Mouse (Mus musculus) kidney, embryonic 14.5 days (tissue): ENCODE data around the gene Etfdh. TPM values are rescaled to one million over a fixed set of nuclear protein-coding genes. Genes with fewer than 3 reads are reported as not detected.

ENCODE experiments used
- ATAC-seq: fragments of 200-750 bp; cut with Nextera tagmentation; 2 replicates; pipeline ENCODE4 v1.8.0; 2017; ENCODE audit warnings: moderate number of reproducible peaks, mild to moderate bottlenecking, moderate TSS enrichment, moderate library complexity; ENCODE audit not compliant: low FRiP score, low TSS enrichment
- H3K27ac ChIP-seq: fragments of 300-500 bp; sonication (generic); 2 replicates; pipeline ENCODE4 v1.5.1; 2014; ENCODE audit warnings: low read depth, mild to moderate bottlenecking, low read length, moderate library complexity, mixed read lengths
- H3K27me3 ChIP-seq: fragments of 300-500 bp; sonication (generic); 2 replicates; pipeline ENCODE4 v1.6.1; 2014; ENCODE audit warnings: mild to moderate bottlenecking, low read length; ENCODE audit not compliant: control insufficient read depth, insufficient read depth
- H3K36me3 ChIP-seq: fragments of 300-500 bp; sonication (generic); 2 replicates; pipeline ENCODE4 v1.6.1; 2014; ENCODE audit warnings: low read length, mixed read lengths; ENCODE audit not compliant: control insufficient read depth, insufficient read depth
- H3K4me1 ChIP-seq: fragments of 300-500 bp; sonication (generic); 2 replicates; pipeline ENCODE4 v1.6.1; 2014; ENCODE audit warnings: low read length, mixed read lengths; ENCODE audit not compliant: control insufficient read depth, insufficient read depth
- H3K4me2 ChIP-seq: fragments of 300-500 bp; sonication (generic); replicated peaks from 2 replicates; pipeline ENCODE4 v1.6.1; 2014; ENCODE audit warnings: low read depth, mild to moderate bottlenecking, low read length
- H3K4me3 ChIP-seq: fragments of 300-500 bp; sonication (generic); 2 replicates; pipeline ENCODE4 v1.5.1; 2014; ENCODE audit warnings: mild to moderate bottlenecking, low read length
- H3K9ac ChIP-seq: fragments of 300-500 bp; sonication (generic); 2 replicates; pipeline ENCODE4 v1.6.1; 2014; ENCODE audit warnings: low read depth, mild to moderate bottlenecking, low read length, moderate library complexity
- H3K9me3 ChIP-seq: fragments of 300-500 bp; sonication (generic); 2 replicates; pipeline ENCODE4 v1.6.1; 2016; ENCODE audit warnings: low read length; ENCODE audit not compliant: control insufficient read depth
- WGBS: fragments of 180-500 bp; shearing (Covaris S2); extraction: QIAGEN DNeasy Blood & Tissue Kit; methylation state at CpG from one replicate; pipeline ENCODE4 v1.1.7; 2014; 5-methylcytosine and 5-hydroxymethylcytosine counted together
- polyA plus RNA-seq: library from polyadenylated mRNA; unstranded; fragments of >200 nt; fragmentation: Nextera tagmentation; extraction: Ambion mirVana; gene quantifications from 2 replicates; pipeline ENCODE4 v1.2.1, GENCODE M21; 2014

The Etfdh gene
- polyA plus RNA-seq = 47.0 and 60.9 TPM in 2 replicates

GRCm38 (mm10) chr3:79629416-79629730 lies at the start of gene Etfdh:
Etfdh (minus strand) TSS chr3:79629500.
- peak within 1 kb of the TSS; percentile 83 for H3K4me3 ChIP-seq
- ATAC-seq = peak; percentile 53
- no peaks in the 10 kb centered on the region for H3K9me3 ChIP-seq
- no peaks in the 10 kb centered on the region for H3K27me3 ChIP-seq
- H3K9ac ChIP-seq = peak within 1 kb of the TSS; percentile 80
- peak within 1 kb of the TSS; percentile 86 for H3K27ac ChIP-seq
- peak within 1 kb of the TSS; percentile 82 for H3K4me2 ChIP-seq
- H3K4me1 ChIP-seq = no peaks in the 10 kb centered on the region
- 2% methylated on average over 11 of the region's 11 CpGs for WGBS
- H3K36me3 ChIP-seq = peaks cover 22% of the 10 kb centered on the region

- Histone ChIP-seq H3K4me3 (no peak overlapping the region), H3K4me2 (no peak overlapping the region), H3K27ac (no peak overlapping the region), H3K4me1 (no peaks in the 10 kb centered on the region), H3K9ac (no peak overlapping the region), H3K27me3 (no peaks in the 10 kb centered on the region), H3K9me3 (no peaks in the 10 kb centered on the region), H3K36me3 (no peaks in the 10 kb centered on the region)
- 88% methylated on average over 3 of the region's 3 CpGs for WGBS
- no peak for ATAC-seq
These were observed 47.1 kb upstream of the Etfdh start for GRCm38 (mm10) chr3:79676411-79676810.

DNA sequence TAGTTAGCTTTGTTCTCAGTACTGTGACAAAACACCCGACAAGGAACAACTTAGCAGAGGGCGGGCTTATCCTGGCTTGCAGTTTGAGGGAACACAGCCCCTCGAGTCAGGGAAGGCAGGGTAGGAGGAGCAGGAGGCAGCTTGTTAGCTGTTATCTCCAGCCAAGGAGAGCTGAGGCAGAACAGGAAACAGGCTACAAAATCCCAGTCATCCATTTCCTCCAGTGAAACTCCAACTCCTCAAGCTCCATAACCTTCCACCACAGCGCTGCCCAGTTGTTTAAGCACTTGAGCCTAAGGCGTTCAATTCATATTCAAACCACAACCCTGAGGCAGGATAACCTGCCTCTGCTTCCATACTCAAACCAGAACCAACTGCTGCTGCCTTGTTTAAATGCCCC lies 45.3 kb upstream of the Etfdh start:
- no peaks in the 10 kb centered on the region for H3K27me3 ChIP-seq
- WGBS = 88% methylated on average over 5 of the region's 5 CpGs
- no peaks in the 10 kb centered on the region for H3K4me1 ChIP-seq
- no peak overlapping the region for H3K4me2 ChIP-seq
- ATAC-seq = no peak
- no peaks in the 10 kb centered on the region for H3K9me3 ChIP-seq
- no peaks in the 10 kb centered on the region for H3K36me3 ChIP-seq
- H3K4me3 ChIP-seq = no peak overlapping the region
- no peak overlapping the region for H3K9ac ChIP-seq
- no peak overlapping the region for H3K27ac ChIP-seq

- Histone ChIP-seq H3K9ac (no peak overlapping the region), H3K4me2 (no peak overlapping the region), H3K27ac (no peak overlapping the region), H3K4me1 (no peaks in the 10 kb centered on the region), H3K4me3 (no peak overlapping the region), H3K9me3 (no peaks in the 10 kb centered on the region), H3K27me3 (no peaks in the 10 kb centered on the region), H3K36me3 (no peaks in the 10 kb centered on the region)
- no peak for ATAC-seq
- 21% methylated on average over 4 of the region's 4 CpGs for WGBS
These were observed 43.8 kb upstream of the Etfdh start for GRCm38 (mm10) chr3:79673082-79673481.

DNA sequence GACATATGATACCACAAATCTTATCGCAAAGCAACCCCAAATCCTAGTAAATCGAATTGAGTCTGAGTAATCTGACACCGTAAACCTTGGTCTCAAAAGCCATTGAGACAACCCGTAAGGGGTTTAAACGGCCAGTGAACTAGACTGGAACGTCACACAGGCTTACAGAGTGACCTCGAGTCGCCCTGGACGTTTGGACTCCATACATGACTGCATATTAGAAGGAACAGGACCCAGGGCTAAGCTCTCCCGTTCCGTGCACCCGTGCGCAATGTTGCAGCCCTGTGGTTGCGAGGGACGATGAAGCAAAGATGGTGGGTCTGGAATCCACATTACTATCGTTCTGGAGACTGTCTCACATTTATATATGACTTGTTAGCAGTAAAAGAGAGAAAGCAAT lies 42.9 kb upstream of the Etfdh start:
- no peaks in the 10 kb centered on the region for H3K36me3 ChIP-seq
- H3K9ac ChIP-seq = no peak overlapping the region
- no peaks in the 10 kb centered on the region for H3K9me3 ChIP-seq
- no peak for ATAC-seq
- no peak overlapping the region for H3K4me2 ChIP-seq
- 48% methylated on average over 16 of the region's 16 CpGs for WGBS
- H3K27me3 ChIP-seq = no peaks in the 10 kb centered on the region
- no peak overlapping the region for H3K4me3 ChIP-seq
- H3K27ac ChIP-seq = no peak overlapping the region
- no peaks in the 10 kb centered on the region for H3K4me1 ChIP-seq

GRCm38 (mm10) chr3:79670556-79670955 lies 41.3 kb upstream of the Etfdh start:
- WGBS = 78% methylated on average over 7 of the region's 7 CpGs
- Histone ChIP-seq H3K4me2 (no peak overlapping the region), H3K36me3 (no peaks in the 10 kb centered on the region), H3K27ac (no peak overlapping the region), H3K4me1 (no peaks in the 10 kb centered on the region), H3K4me3 (no peak overlapping the region), H3K9me3 (no peaks in the 10 kb centered on the region), H3K27me3 (no peaks in the 10 kb centered on the region), H3K9ac (no peak overlapping the region)
- ATAC-seq = no peak

DNA sequence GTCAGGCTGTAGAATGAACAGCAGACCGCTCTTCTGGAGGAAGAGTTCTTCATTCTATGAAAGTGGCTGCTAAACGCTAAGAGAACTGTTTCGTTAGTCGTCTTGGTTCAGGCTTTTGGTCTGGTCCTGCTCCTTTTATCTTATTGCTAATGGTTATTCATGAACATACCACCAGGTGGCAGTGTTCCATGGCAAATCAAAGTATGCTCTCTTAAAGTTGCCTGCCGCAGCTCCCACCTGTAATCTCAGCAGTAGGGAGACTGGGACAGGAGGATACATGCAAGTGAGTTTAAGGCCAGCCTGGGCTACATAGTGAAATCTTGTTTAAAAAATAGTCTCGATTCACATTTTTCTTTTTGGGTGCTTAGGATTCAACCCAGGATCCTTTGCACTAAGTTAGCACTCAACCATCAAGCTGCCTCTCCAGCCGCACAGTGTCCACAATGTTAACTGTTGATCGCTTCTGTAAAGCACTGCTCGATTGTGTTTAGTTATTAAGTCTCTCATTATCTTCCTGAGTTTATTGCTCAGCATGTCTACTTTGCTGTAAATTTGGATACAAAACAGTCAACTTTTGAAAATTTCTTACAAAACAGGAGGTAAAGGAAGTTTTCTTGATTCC lies 35.6 kb upstream of the Etfdh start:
- ATAC-seq = peak; percentile 64; the same call in 1 of the 2 replicates
- no peak overlapping the region for H3K4me2 ChIP-seq
- H3K27ac ChIP-seq = no peak overlapping the region
- no peak overlapping the region for H3K9ac ChIP-seq
- H3K36me3 ChIP-seq = no peaks in the 10 kb centered on the region
- no peaks in the 10 kb centered on the region for H3K9me3 ChIP-seq
- H3K4me3 ChIP-seq = no peak overlapping the region
- 41% methylated on average over 9 of the region's 9 CpGs for WGBS
- no peaks in the 10 kb centered on the region for H3K27me3 ChIP-seq
- no peaks in the 10 kb centered on the region for H3K4me1 ChIP-seq

- H3K9me3 ChIP-seq = no peaks in the 10 kb centered on the region
- 51% methylated on average over 5 of the region's 5 CpGs for WGBS
- ATAC-seq = no peak
- H3K4me2 ChIP-seq = no peak overlapping the region
- H3K27me3 ChIP-seq = no peaks in the 10 kb centered on the region
- H3K4me1 ChIP-seq = no peaks in the 10 kb centered on the region
- H3K27ac ChIP-seq = no peak overlapping the region
- H3K9ac ChIP-seq = no peak overlapping the region
- H3K36me3 ChIP-seq = no peaks in the 10 kb centered on the region
- H3K4me3 ChIP-seq = no peak overlapping the region
These were observed 27.4 kb upstream of the Etfdh start for GRCm38 (mm10) chr3:79656682-79657081.

DNA sequence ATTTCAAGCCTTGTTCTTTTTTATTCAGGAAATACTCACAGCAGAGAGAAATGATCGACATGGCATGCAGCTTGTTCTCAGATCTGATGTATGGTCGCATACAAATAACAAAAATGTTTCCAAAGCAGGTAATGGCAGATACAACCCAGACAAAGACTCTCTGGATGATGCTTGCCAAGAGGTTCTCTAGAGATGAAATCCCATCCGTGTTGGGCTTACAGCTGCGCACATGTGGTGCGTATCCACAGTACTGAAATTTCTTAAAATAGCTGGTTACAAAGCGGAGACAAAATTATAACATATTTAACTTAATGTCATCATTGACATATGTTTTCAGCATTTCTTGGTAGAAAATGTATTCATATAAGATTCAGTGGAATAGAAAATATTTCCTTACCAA lies 22.8 kb upstream of the Etfdh start:
- no peak overlapping the region for H3K27ac ChIP-seq
- ATAC-seq = no peak
- no peaks in the 10 kb centered on the region for H3K27me3 ChIP-seq
- H3K9me3 ChIP-seq = no peaks in the 10 kb centered on the region
- no peak overlapping the region for H3K4me2 ChIP-seq
- no peaks in the 10 kb centered on the region for H3K36me3 ChIP-seq
- no peaks in the 10 kb centered on the region for H3K4me1 ChIP-seq
- H3K4me3 ChIP-seq = no peak overlapping the region
- no peak overlapping the region for H3K9ac ChIP-seq
- WGBS = 88% methylated on average over 6 of the region's 6 CpGs
